8 mouse cellular contexts compared by ENCODE assay signal in the genomic region with DNA sequence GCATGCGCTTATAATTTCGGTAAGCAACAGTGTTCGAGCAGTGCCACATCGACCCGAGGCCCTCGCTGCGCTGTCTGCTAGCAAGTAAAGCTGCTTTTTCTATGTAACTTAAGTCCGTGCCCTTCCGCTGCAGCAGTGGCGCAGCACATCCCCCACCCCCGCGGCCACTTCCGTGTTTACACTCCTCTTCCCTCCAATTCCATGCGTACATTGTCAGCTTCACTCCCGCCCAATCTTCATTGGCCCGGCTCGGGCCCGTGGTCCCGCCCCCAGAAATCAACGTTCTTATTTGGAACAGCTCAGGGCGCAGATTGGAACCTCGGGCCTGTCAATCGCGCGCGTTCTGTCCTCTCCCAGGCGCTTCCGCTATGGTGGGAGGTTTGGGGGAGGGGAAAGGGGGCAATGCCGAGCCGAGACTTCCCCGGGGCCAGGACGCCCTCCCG. TPM values are rescaled to one million over a fixed set of nuclear protein-coding genes. Genes with fewer than 3 reads are reported as not detected.
DNase-seq lines count a peak whose midpoint lies in the region; ATAC-seq lines count a peak whose summit lies in the region.

No protein-coding gene starts in this region.

- peaks cover 15% of the 10 kb centered on the region for H3K4me1 ChIP-seq in hindbrain, embryonic 14.5 days (replicated peaks; ENCODE audit: control insufficient read depth, insufficient read depth, low read length)

- peak overlapping the region; percentile 79 for H3K4me2 ChIP-seq in hindbrain, embryonic 14.5 days (replicated peaks)

- ATAC-seq in hindbrain, embryonic 14.5 days (ENCODE audit: low FRiP score): peak; percentile 98

- H3K4me3 ChIP-seq in hindbrain, embryonic 14.5 days (replicated peaks; ENCODE audit: low read length): peak overlapping the region; percentile 82

- DNase-seq in T-cell, adult 2 months (ENCODE audit: low spot score): peak; percentile 100
- peak; percentile 96 to 97 for DNase-seq in cerebellum, postnatal 25 days
- peak; percentile 91 to 96 for DNase-seq in frontal cortex, postnatal 25 days (ENCODE audit: low spot score in 2 of 2)
- DNase-seq in hindbrain, embryonic 14.5 days (ENCODE audit: low spot score): peak; percentile 97
- DNase-seq in layer of hippocampus, postnatal 36 days: peak; percentile 97 to 98
- peak; percentile 100 for DNase-seq in lung, postnatal 36 days
- peak; percentile 99 for DNase-seq in retina, postnatal 1 day
- DNase-seq in urinary bladder, postnatal 10 days (ENCODE audit: low spot score): peak; percentile 89

- peak overlapping the region; percentile 82 for H3K9ac ChIP-seq in hindbrain, embryonic 14.5 days

- peak overlapping the region; percentile 93 for H3K27ac ChIP-seq in hindbrain, embryonic 14.5 days

- no peaks in the 10 kb centered on the region for H3K9me3 ChIP-seq in hindbrain, embryonic 14.5 days (ENCODE audit: control insufficient read depth, low read length)

- under 1% methylated on average over 33 of the region's 33 CpGs for WGBS in hindbrain, embryonic 14.5 days

- no peaks in the 10 kb centered on the region for H3K27me3 ChIP-seq in hindbrain, embryonic 14.5 days (ENCODE audit: control insufficient read depth, insufficient read depth, low read length)

- no peaks in the 10 kb centered on the region for H3K36me3 ChIP-seq in hindbrain, embryonic 14.5 days (replicated peaks; ENCODE audit: control insufficient read depth, insufficient read depth)

RNA-seq across cellular contexts. Expression of a gene that starts 51.7 kb away (rescaled TPM):
- 38.3 and 39.4 TPM in 2 replicates for polyA plus RNA-seq in hindbrain, embryonic 14.5 days (2014; fragmentation: Nextera tagmentation; extraction: Ambion mirVana)
- 10 to 100 TPM; 57.7 to 62.8 TPM for total RNA-seq in layer of hippocampus, postnatal 36 days (2021)

Comparison
In these comparisons a context has a peak if more than half of its experiments do, and no peak if none do; other contexts are left out.
1. Peak in every context shown above with its lines: DNase-seq, ATAC-seq, H3K4me3 ChIP-seq and H3K27ac ChIP-seq.